Mouse (Mus musculus) stomach, postnatal 0 days (tissue): Measurements from ENCODE around the gene Podn.

Experiments used
- CTCF ChIP-seq: IDR thresholded peaks from 2 replicates; pipeline ENCODE4 v1.5.1; 2016; ENCODE audit warnings: antibody characterized with exemption, low read depth, mild to moderate bottlenecking, moderate library complexity
- EP300 ChIP-seq: optimal IDR thresholded peaks from 2 replicates; pipeline ENCODE3; 2016; ENCODE audit warnings: antibody characterized with exemption

- TF ChIP-seq EP300 = no peak
- TF ChIP-seq CTCF = no peak
These were observed 32.6 kb downstream of the Podn start for GRCm38 (mm10) chr4:108063616-108064015.
